Mouse (Mus musculus) kidney, postnatal 25 days (tissue): Measurements from ENCODE around the gene Papolb.

Experiments
- DNase-seq, 2 experiments: peaks; one replicate each; pipeline ENCODE4 v3.0.0; 2021; ENCODE audit warnings: mixed read lengths in 2 of 2

Gene Papolb

DNA sequence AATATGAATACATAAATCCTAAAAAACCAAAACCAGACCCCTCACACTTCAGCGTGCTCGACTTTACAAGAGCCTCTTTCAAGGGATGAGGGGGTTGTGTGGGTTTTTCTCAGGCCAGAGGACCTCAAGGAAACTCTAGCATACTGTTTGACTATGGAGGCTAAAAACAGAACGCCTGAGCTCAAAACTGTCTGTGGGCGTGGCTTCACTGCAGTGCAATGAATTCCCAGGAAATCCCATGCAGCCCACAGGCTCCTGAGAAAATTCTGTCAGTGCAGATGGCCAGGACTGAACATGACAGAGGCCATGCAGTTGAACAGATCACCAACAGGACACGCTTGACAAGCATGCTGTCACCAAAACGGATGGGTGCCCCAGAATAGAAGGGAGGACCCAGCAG is 10.9 kb downstream of the Papolb start:
- DNase-seq = no peak

DNA sequence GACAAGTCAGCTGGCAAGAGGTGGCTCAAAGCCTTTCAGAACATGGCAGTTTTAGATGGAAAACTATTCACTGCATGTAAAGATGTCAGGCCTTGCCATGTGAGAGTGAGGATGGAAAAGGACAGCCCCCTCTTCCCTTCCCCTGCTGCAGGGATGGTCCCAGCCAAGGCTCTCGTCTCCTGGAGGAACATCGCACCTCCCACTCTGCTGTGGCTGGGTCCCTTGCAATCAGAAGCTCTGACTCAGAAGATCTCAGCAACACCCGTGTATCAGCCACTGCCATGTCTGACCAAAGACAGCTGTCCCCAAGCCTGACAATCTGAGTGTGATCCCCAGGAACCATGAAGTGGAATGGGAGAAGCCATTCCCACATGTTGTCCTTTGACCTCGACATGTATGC is 17.8 kb downstream of the Papolb start:
- DNase-seq = peak in 1 of 2 experiments; percentile 14

DNA sequence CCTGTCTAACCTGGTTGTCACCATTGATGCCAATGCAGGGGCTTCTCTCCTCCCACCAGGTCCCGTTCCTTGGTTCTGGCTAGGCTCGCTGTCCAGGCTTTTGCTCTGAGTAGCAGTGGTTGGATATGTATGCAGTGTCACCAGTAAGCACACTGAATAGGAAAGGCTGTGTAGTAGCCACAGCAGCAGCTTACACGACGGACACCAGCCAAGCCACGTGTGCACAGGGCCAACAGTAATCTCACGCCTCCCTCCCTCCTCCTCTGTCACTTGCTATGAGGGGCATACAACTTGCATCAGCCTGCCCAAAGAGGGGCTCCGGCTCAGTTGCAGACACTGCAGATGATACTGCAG is 19.8 kb downstream of the Papolb start:
- no peak for DNase-seq

DNA sequence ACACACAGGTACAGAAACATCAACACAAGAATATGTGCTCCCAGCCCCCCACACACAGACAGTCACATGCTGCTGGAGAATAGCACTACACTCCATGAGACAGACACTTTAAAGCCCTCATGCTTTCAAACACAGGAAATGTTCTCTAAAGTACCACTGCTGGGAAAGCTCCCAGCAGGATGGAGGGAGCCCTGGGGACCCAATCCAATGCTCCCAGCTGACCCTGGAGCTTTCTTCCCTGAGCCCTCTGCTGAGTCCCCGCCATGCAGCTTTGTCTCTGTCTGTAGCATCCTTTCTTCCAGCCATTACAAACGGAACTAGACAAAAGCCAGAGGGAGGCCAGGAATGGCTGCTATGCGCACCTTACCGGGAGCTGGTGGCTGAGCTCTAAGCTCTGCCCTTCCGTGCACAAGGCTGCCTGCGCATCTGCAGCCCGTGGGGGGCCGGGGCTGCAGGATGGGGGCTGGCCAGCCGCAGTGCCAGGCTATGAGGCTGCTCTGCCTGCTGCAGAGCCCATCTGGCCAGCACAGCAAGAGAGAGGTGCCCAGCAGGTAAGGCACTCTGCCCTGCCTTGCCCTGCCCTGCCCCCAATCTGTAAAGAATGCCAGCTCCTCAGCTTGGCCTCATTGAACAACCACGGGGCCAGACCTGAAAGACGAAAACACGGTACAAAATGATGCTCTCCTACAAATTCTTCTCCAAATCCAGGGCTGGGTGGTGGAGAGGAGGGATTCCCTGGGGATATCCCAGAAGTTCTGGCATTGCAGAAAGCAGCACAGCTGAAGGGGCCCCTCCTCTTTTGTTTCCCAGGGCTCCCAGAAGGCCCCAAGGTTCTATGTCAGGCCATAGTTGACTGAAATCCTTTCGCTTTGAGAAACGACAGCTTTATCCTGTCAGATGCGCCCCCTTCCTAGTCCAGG is 20.5 kb downstream of the Papolb start:
- peak in 1 of 2 experiments; percentile 12 for DNase-seq

DNA sequence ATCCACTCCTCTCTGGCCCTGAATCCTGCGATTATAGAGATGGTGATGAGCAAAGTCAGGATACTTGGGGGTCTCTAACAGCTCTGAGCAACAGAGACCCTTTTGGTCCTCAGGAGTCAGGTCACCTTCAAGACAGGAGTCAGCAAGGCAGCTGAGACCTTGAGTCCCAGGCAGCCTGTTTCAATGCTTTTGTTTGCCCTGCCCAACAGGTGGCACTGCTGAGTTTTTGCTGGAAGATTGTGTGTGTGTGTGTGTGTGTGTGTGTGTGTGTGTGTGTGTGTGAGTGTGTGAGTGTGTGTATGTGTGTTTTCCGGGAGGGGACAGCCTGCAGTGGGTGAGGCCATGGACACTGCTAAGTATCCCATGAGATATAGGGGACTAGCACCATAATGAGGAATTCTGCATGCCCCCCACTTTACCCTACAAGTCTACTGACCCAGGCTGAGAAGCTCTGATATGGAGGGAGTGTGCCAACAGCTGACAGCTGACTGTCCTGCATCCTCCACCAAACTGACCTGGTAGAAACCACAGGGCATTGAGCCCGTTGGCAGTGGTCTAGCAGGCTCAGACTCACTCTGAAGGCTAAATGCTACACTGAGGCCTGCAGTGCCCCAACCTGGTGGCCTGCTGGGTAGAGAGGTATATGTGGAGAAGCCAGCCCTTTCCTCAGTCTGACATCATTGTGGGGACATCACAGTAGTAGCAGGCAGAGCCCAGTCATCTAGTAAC is 24.0 kb downstream of the Papolb start:
- no peak for DNase-seq

DNA sequence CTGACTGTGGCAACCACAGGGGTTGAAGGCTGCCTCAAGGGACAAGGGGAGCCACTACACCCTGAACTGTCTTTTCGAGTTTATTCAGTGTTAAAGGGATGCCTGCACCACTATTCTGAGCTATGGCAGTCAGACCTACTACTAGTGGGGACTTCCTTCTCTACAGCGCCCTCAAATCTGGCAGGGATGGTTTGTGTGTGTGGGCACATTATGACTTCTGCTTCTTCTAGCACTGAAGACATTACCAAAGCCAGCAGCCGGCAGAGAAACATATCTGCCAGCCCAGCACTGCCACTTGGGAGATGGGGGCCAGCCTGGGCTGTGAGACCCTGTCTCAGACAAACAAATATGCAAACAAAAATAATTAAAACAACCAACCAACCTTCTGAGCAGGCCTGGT is 25.7 kb downstream of the Papolb start:
- no peak for DNase-seq

DNA sequence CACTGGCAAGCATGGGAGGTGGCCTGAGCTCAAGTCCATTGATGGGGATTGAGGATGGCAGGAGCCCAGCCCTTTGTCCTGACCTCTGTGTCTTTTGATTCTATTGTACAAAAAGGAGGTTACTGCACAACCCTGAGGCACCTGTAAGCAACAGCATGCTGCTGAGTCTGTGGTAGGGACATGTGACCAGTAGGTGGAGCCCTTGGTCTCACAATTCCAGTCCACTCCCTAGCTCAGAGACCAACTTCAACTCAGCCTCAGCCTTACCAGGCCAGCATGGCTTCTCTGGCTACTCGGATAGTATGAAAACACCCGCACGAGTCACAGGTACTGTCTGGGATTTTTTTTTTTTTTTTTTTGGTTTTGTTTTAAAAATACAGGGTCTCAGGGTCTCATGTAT is 27.5 kb downstream of the Papolb start:
- peak; percentile 83 to 88 for DNase-seq

DNA sequence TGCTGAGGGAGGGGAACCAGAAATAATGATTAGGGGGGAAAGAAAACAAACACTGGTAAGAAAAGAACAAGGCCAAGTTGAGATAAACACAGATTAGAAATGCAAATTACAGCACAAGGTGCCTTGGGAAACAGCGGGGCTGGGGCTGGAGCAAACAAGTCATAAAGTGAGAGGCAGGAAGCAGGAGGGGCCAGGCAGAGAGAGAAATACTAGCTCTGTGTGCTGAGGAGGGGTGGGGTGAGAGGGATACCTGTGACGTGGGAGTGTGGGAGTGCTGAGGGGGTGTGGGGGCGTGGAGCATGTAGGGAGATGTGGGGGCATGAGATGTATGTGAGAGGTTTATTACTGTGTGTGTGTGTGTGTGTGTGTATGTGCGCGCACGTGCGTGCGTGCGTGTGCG is 29.0 kb downstream of the Papolb start:
- no peak for DNase-seq

DNA sequence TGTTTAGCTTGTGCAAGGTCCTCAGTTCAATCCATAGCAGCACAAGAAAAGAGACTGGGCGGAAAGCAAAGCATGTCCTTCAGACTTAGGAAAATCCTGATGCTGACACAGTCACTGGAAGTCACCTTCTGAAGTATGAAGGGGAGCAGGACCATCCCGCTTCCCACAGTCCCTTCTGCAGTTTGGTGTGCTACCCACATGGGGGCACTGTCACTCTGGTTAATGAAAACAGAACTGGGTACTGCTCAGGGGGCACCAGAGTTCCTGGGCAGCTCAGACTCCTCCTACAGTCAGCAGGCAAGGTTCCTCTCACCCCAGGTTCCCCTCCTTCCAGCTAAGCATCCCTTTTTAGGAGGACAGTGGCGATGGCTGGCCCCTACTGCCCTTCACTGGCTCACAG is 30.9 kb downstream of the Papolb start:
- DNase-seq = peak in 1 of 2 experiments; percentile 20

DNA sequence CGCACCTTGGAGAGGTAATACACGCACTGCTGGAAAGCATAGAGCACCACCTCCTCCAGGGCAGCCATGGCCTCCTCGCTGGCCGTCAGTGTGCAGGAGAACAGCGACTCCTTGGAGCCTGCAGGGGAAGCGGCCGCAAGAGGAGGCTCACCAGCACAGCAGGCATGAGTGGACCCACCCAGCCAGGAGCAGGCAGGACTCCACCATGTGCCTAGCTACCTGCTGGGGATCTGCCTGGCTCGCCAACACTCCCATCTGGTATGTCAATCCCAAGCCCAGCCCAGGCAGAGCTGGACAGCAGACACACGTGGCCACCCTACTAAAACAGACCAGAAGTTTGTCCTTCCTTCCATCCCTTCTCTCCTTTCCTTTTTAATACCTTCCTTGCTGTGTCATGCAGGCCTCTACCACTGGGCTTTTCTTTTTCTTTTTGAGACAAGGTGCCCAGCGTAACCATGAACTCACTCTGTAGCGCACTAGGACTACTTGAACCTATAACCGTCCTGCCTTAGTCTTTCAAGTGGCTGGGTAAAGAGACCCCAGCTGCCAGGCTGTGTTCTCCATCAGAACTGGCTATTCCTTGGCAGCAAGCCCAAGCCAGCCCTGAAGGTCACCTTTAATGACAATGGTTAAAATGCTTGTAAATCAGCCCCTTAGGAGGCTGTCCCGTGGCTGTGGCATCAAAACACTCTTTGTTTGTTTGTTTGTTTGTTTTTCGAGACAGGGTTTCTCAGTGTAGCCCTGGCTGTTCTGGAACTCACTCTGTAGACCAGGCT is 34.4 kb downstream of the Papolb start:
- peak in 1 of 2 experiments; percentile 13 for DNase-seq

DNA sequence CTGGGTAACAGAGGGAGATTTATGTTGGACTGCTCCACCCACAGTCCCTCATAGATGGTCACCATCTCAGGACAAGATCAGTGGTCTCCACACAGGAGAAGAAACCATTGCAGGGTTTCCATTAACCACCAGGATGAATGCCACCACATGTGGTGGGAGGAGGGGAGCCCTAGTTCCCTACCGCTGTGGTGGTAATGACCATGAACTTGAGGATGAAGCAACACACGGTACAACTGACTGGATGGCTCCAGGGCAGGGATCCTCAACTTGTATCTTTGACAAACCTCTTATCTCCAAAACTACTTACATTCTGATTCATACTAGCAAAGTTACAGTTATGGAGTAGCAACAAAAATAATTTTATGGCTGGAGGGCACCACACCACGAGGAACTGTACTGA is 36.6 kb downstream of the Papolb start:
- DNase-seq = no peak

DNA sequence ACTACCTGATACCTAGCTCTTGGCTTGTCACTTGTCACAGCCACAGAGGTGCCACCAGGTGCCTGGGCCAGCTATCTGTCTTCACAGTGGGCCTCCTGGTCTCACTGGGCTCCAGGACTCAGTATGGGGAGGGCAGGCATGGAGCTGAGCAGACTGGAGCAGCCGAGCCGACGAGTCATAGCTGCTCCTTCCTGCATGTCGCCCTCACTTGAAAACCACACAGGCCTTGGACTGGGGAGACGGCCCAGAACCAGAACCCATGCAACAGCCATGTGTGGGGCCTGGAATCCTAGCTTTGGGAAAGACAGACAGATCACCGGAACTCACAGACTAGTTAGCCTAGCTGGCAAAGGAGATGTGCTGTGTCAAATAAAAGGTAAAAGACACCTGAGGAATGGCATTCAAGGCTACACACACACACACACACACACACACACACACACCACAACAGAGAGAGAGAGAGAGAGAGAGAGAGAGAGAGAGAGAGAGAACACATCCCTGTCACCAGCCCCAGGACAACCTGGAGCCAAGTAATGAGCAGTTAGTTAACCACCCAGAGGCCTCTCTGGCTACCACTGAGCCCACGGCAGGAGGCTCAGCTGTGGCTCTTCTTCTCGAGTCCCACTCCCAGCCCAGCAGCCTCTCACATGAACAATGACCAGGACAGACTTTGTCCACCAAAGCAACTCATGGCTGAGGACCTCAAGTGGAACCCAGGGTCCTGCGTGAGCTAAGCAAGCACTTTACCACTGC is 39.7 kb downstream of the Papolb start:
- no peak for DNase-seq

DNA sequence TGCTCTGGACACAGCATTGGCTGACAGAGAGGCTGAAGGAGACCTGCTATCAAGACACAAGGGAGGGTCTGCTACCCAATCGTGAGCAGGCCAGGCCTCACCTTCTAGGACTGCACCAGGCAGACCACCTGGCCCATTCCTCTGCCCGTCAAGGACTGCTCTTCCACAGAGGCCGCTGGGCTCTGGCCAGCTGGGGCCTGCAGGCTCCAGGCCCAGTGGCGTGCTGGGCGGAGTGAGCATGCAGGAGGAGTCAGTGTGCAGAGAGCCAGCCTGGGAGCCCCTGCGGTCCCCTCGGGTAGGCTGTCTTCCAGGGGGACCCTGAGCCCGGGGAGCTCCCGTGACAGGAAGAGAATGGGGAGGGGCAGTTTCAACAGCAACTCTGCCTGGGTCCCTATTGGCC is 43.2 kb downstream of the Papolb start:
- DNase-seq = no peak

DNA sequence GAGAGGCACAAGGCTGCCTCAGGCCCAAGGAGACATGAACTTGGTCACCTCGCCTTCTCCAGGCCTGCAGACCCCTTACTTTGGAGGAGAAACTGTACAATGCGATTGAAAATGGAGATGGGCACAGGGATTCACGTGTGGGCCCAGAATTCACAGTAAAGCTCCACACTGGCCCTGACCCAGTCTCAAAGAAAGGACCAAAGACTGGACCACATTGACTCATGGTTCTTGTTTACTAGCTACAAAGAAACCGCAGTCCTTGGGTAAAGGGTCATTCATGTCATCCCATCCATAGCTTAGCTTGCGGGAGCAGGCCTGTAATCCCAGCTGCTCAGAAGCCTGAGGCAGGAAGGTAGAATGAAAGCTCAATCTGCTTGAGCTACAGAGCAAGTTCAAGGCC is 46.3 kb downstream of the Papolb start:
- no peak for DNase-seq

DNA sequence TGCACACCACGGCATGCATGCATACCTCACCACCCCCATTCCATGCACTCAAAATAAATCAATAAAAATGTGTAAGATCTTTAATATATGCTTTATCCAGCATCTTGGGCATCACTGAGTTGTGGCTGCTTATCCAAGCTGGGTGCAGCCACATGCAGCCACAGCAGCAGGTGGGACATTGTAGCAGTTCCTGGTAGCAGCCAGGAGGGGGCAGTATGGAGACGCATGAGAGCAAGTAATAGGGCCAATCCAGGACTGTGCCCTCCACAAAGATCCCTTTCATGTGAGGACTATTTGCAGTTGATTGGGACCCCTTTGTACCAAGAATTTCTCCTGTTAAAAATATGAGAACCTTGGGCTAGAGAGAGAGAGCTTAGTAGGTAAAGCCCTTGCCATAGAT is 47.4 kb downstream of the Papolb start:
- DNase-seq = no peak

DNA sequence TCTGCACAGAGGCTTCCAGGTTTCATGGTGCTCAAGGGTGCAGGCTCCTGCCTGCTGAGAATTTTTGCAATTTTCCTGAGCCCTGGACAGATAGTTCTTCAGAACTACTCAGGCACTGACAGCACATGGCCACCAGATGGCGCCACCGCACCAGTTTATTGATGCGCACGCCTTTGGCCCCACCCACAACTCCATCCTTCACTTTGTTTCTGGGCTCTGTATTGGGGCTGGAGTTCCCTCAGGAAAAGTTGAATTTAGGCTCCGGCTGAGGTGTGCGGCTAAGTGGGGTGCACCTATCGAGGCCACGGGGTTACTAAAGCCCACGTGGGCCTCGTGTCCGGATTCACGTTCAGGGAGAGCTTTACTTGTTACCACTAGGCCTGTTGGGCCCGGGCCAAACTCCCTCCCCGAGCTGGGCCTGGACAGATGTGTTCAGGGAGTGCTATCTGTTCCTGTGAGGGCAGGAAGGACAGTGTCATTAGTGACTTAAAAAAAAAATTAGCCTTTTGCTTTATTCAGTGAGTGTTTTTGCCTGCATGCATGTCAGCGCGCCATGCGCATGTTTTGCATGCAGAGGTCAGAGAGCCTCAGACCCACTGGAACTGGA is 50.9 kb downstream of the Papolb start:
- peak; percentile 81 to 89 for DNase-seq

DNA sequence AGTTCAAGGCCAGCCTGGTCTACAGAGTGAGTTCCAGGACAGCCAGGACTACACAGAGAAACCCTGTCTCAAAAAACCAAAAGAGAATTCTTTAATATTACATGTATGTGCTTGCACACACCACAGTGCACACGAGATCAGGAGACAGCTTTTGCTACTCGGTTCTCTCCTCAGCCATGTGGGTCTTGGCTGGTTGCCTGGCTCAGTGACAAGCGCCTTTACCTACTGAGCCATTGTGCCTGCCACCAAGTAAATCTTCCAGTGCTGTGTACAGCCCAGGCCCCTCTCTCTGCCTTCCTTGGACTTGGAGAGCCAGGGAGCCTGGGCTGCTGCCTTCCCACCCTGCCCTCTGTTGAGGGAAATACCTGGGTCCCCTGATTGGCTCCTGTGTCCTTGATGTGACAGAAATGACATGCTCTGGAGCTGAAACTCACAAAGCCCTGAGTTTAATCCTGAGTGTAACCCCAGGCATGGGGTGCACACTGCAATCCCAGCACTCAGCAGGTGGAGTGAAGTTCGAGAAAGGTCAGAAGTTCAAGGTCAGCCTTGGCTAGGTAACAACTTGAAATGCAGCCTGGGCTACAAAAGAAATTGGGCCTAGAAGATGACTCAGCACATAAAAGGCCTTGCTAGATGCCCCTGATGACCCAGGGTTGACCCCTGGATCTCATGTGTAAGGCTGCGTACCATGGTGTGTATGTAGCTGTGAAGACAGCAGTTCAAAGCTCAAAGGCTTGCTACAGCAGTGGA is 51.8 kb downstream of the Papolb start:
- peak in 1 of 2 experiments; percentile 32 for DNase-seq

DNA sequence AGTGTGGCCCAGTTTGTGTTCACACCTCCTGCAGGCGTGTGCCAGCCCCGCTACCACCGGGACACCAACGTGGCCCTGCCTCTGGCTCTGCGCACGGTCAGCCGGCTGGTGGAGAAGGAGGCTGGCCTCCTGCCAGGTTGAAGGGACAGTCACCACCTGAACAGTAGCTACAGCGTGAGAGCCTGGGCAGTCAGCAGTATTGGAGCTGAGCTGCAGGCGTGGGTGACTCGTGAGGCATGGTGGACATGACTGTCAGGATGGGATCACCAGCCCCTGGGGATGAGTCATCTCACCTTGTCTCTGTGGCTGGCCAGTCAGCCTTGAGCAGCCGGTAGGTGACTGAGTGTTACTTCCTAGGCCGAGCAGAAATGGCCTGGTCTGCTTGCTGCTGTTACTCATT is 52.5 kb downstream of the Papolb start:
- DNase-seq = peak; percentile 32 to 56
